Mouse (Mus musculus) monocyte, adult 5-6 weeks (primary cell): ENCODE measurements around the gene Ano8. TPM values are rescaled to one million over a fixed set of nuclear protein-coding genes. Genes with fewer than 3 reads are reported as not detected.

ENCODE experiments used
- ATAC-seq: fragments of 153-309, 156-312 bp; replicated peaks from 2 replicates; pipeline ENCODE4 v1.8.0; 2017; ENCODE audit warnings: mild to moderate bottlenecking; ENCODE audit not compliant: low TSS enrichment, insufficient number of reproducible peaks, severe bottlenecking, poor library complexity, low FRiP score
- total RNA-seq: library from RNA; stranded (forward); fragments of 200-1000, 200-491, 200-594 nt; gene quantifications from 3 replicates; pipeline ENCODE4 v1.2.3, GENCODE M21; 2017

The Ano8 gene
- total RNA-seq, 1 experiment from 2014 or later, result 8.5 TPM

DNA sequence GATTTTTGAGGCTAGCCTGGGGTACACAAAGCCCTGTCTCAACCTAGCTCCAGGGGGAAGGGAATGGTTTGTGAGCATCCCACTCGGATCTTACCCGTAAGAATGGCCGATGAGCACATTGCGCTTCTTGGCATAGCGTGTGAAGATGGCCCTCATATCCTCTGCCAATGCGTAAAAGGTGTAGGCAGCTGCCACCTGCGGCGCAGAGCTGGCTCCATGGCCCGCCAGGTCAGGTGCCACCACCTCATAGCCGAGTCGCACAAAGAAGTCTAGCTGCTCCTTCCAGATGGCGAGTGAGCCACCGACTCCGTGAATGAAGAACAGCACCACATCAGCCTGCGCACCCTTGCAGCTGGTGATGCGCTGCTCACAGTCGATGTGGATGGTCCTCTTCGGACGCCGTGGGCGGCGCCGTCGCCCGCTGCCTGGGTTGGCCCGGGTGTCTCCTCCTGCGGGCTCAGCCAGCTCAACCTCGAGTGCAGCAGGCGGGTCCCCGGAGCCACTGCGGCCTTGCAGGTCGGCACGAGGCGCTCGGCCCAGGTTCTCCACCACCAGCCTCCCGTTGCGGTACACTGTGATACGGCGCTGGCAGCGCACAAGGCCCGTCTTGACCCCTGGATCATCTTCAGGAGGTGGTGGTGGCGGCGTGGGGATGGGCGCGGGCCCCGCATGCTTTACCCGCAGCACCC is 24.5 kb downstream of the Ano8 start:
- ATAC-seq, result no peak

DNA sequence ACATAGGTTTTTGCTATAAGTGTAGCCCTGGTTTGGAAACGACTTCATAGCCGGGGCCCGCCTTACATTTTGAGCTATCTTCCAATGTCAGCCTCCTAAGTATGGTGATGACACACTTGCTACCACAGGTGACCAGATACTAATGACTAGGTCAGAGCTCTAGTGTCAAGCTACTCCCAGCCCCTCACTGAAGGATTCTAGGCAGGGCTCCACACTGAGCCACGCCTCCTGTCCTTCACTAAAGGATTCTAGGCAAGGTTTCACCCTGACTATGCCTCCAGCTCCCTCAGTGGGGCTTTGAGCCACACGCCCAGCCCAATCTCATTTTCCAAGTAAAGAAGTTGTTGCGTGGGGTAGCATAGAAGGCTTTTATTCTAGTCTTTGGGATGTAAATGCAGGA is 25.0 kb downstream of the Ano8 start:
- no peak for ATAC-seq

DNA sequence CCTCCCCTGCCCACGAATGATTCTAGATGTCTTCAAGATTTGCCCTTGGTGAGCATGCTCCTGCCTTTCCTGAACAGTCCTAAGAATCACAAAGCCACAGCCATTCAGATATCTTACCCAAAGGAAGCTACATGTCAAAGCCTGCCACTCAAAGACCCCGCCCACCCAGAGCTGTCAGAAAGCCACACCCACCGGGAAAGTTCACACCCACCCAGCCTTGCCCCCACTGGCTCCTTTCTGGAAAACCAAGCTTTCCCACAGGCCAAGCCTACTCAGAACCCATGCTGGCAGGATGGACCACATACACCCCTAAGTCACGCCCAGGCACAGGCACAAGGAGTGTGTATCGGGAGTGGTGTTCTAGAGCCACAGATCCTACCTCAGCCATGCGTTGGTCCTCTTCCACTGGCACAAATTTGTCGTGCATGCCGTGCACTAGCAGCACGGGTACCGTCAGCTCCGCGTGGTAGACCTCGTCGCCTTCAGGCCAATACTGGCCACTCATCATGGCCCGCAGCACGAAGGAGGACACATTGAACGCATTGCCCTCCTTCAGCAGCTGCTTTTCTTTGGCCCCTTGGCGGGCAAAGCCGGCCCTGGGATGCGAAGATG is 28.0 kb downstream of the Ano8 start:
- ATAC-seq, result no peak

DNA sequence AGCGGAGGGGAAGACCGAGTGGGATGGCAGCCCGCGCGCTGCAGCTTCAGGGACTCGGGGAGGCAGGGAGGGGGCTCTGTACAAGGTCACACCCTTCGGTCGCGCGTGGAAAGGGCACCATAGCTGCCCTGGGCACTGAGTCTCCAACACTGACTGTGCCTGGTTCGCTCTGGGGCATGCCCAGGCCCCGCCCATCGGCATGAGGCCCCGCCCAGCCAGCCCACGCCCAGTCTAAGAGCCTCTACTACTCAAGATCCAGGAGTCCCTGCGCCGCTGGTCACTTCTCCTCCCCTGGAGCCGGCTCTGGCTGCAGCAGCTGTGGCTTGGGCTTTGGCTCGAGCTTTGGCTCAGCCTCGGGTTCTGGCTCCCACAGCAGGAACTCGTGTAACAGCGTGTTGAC is 28.9 kb downstream of the Ano8 start:
- ATAC-seq, result no peak

DNA sequence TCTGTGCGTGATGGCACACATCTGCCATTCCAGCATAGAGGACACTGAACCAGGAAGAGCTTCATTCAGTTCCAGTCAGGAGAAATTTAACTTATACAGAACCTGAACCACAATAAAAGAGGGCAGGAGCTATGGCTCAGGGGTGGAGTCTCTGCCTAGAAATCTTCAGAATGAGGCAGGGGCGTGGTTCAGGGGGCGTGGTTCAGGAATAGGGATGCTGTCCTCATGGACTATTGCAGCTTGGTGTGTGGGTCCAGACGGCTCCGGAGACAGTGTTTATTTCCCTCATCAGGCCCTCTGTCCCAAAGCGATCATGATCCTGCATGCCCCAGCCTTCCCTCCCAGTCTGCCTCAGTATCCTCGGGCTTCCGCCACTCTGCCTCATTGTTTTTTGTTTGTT is 31.1 kb downstream of the Ano8 start:
- ATAC-seq, result no peak

DNA sequence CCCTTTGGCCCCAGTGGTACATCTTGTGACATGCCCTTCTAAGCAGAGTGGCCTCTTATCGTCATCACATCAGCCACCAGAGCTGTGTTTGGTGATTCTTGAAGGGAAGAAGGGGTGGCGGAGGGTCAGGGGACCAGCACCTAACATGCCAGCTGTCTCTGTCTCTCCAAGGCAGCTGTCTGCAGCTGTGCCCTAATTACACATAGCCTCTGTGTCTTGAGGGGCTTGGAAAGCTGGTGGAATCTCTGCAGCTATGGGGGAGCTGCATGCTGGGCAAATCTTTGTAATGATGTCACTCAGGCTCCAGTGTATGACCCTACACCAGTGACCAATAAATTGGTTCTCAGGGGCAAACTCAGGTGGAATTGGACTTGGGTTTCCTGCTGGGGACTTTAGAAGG is 33.1 kb downstream of the Ano8 start:
- ATAC-seq, result no peak

DNA sequence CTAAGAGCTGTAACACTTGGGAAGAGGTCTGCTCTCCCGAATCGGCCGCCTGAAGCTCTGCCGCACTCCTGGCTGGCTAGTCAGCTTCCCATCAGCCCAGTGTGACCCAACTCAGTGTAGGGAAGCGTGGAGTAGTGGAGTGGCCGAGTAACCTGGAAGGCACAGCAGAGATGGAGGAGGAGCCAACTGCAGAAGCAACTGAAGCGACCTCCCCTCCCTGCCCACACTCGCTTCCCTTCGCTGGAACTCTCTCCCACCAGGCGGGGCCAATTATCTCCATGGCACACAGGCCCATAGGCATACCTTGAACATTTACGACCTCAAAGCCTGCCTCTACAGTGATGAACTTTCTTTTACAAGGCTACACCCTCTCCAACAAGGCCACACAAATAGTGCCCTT is 34.0 kb downstream of the Ano8 start:
- ATAC-seq, result no peak

DNA sequence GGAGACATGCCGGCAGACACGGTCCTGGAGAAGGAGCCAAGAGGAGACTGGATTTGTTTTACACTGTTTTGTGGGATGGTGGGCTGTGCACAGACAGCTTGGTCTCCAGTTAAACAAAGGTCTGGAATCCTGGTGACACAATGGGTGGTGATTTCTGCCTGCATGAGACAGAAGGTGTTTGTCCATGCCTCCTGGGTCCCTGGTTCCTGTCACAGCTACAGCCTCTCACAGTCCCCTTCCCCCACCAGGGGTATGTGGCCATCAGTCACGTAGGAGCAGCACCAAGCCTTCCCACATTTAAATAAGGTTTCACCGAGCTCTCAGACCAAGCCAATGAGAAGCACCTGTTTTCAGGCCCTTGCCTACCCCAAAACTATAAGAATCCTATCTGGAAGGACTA is 34.4 kb downstream of the Ano8 start:
- no peak for ATAC-seq

DNA sequence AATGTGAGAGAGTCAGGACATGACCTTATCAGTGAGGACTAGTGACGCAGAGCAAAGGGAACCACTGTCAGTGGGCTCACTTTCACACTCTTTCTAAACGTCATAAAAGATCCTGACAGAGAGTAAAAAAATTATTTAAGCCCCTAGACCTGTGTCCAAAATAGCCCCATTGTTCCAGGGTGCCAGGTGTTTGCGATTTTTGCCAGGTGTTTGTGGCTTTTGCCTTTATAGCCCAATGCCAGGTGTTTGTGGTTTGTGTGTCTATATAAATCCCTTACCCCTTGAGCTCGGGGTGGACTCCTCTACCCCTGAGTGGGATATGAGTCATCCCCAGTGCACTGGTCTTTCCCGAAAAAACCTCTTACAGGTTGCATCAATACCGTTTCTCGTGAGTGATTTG is 40.7 kb downstream of the Ano8 start:
- no peak for ATAC-seq

DNA sequence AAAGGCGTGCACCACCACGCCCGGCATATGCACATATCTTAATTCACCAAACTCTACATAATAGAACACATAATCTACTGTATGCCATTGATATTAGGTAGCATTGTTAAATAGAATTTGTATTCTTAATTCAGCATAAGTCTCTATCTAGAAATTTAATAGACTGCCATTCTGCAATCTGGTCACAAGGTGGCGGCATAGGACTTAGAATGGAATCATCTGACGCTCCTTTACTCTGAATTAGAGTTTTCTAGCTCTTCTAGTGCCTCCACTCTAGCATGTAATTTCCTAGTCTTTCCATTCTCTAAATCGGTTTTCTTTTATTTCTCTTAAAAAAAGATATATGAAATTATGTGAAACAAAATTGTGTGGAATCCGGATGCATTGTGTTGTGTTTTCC is 44.4 kb downstream of the Ano8 start:
- ATAC-seq, result peak; percentile 90

DNA sequence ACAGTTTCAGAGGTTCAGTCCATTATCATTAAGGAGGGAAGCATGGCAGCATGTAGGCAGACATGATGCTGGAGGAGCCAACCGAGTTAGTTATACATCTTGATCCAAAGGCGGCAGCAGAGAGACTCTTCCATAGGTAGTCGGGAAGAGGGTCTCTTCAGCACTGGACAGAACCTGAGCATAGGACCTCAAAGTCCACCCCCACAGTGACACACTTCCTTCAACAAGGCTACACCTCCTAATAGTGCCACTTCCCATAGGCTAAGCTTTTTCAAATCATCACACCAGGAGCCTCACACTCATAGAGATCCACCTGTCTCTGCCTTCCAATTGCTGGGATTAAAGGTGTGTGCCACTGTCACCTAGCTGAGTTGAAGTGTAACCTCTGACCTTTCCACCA is 48.7 kb downstream of the Ano8 start:
- ATAC-seq, result no peak

DNA sequence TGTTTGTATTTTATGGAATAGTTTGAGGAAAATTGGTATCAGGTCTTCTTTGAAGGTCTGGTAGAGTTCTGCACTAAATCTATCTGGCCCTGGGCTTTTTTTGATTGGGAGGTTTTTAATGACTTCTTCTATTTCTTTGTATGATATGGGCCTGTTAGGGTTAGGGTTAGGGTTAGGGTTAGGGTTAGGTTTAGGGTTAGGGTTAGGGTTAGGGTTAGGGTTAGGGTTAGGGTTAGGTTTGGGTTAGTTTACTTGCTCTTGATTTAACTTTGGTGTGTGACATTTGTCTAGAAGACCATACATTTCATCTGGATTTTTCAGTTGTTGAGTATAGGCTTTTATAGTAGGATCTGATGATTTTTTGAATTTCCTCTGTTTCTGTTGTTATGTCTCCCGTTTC is 52.8 kb downstream of the Ano8 start:
- peak; percentile 82 for ATAC-seq

Other genes starting within 250 kb of the Ano8 start
- gene Myo9b, start 213.2 kb downstream of the Ano8 start, total RNA-seq, result 71.0 to 99.2 TPM (median 72.2 TPM) in 3 replicates
- 45.5 to 77.0 TPM (median 73.5 TPM) in 3 replicates for gene Haus8, start 213.0 kb downstream of the Ano8 start, total RNA-seq
- gene Use1, start 119.1 kb downstream of the Ano8 start, total RNA-seq, result 172 to 275 TPM (median 266 TPM) in 3 replicates
- 11.9 to 24.2 TPM (median 16.3 TPM) in 3 replicates for gene Ocel1, start 114.7 kb downstream of the Ano8 start, total RNA-seq
- 3.4 to 11.6 TPM (median 9.4 TPM) in 3 replicates for gene Nr2f6, start 104.0 kb downstream of the Ano8 start, total RNA-seq
- 0.10 TPM in 1 of 3 replicates, not detected in the others for gene Ushbp1, start 90.2 kb downstream of the Ano8 start, total RNA-seq
- gene Babam1, start 89.1 kb downstream of the Ano8 start, total RNA-seq, result 49.7 to 68.7 TPM (median 61.4 TPM) in 3 replicates
- 0.48 TPM in 1 of 3 replicates, not detected in the others for gene Ankle1, start 80.0 kb downstream of the Ano8 start, total RNA-seq
- 2.2 to 12.0 TPM (median 8.3 TPM) in 3 replicates for gene Abhd8, start 22.3 kb downstream of the Ano8 start, total RNA-seq
- gene Mrpl34, start 21.0 kb downstream of the Ano8 start, total RNA-seq, result 5.7 to 17.9 TPM (median 13.7 TPM) in 3 replicates
- gene Dda1, start 16.8 kb downstream of the Ano8 start, total RNA-seq, result 33.6 to 53.8 TPM (median 42.4 TPM) in 3 replicates
- gene Gtpbp3, start 2.1 kb upstream of the Ano8 start, total RNA-seq, result 16.0 to 22.2 TPM (median 16.4 TPM) in 3 replicates
- not detected in 3 replicates for gene Plvap, start 25.8 kb upstream of the Ano8 start, total RNA-seq
- gene Ccdc194, start 39.7 kb upstream of the Ano8 start, total RNA-seq, result not detected in 3 replicates
- gene Bst2, start 51.5 kb upstream of the Ano8 start, total RNA-seq, result 25.5 to 51.2 TPM (median 32.9 TPM) in 3 replicates
- 13.9 to 34.3 TPM (median 20.5 TPM) in 3 replicates for gene Mvb12a, start 57.0 kb upstream of the Ano8 start, total RNA-seq
- 0.29 TPM in 1 of 3 replicates, not detected in the others for gene Tmem221, start 72.9 kb upstream of the Ano8 start, total RNA-seq
- not detected in 3 replicates for gene Nxnl1, start 80.6 kb upstream of the Ano8 start, total RNA-seq
- 0.53 to 1.2 TPM (median 0.76 TPM) in 3 replicates for gene Slc27a1, start 82.9 kb upstream of the Ano8 start, total RNA-seq
- 31.2 to 49.8 TPM (median 36.8 TPM) in 3 replicates for gene Pgls, start 106.2 kb upstream of the Ano8 start, total RNA-seq
- gene Fam129c, start 111.7 kb upstream of the Ano8 start, total RNA-seq, result 6.3 to 12.8 TPM (median 6.9 TPM) in 3 replicates
- 39.9 to 78.4 TPM (median 65.4 TPM) in 3 replicates for gene Colgalt1, start 125.0 kb upstream of the Ano8 start, total RNA-seq
- gene Unc13a, start 185.8 kb upstream of the Ano8 start, total RNA-seq, result 0.21 to 0.97 TPM (median 0.29 TPM) in 3 replicates
- 7.1 to 25.6 TPM (median 11.2 TPM) in 3 replicates for gene Jak3, start 190.3 kb upstream of the Ano8 start, total RNA-seq
- 14.1 TPM in 1 of 3 replicates, not detected in the others for gene Insl3, start 203.3 kb upstream of the Ano8 start, total RNA-seq
- 0.29 to 0.75 TPM in 2 of 3 replicates, not detected in the other for gene B3gnt3, start 215.8 kb upstream of the Ano8 start, total RNA-seq
- 17.3 to 92.4 TPM (median 17.6 TPM) in 3 replicates for gene Fcho1, start 239.8 kb upstream of the Ano8 start, total RNA-seq